Mouse (Mus musculus): ENCODE data around the gene Fbxl17. TPM values are rescaled to one million over a fixed set of nuclear protein-coding genes. Genes with fewer than 3 reads are reported as not detected.
A peak's percentile ranks its signal among the peaks of the same experiment; 100 is the strongest.

Fbxl17 gene
- polyA plus RNA-seq, 1 experiment from 2014 or later: 6.1 TPM

GRCm38 (mm10) chr17:63053311-63053710, 446.5 kb downstream of the Fbxl17 start:
- H3K9ac ChIP-seq: no peak overlapping the region
- no peak overlapping the region for H3K4me2 ChIP-seq
- no peaks in the 10 kb centered on the region for H3K4me1 ChIP-seq
- no peak overlapping the region for H3K27ac ChIP-seq
- 69% methylated on average over 3 of the region's 3 CpGs for WGBS
- ATAC-seq (ENCODE audit: borderline replicate concordance, extremely low read depth, low FRiP score, low TSS enrichment): no peak
- H3K9me3 ChIP-seq: no peaks in the 10 kb centered on the region
- H3K4me3 ChIP-seq: no peak overlapping the region
- H3K36me3 ChIP-seq: no peaks in the 10 kb centered on the region
- no peaks in the 10 kb centered on the region for H3K27me3 ChIP-seq

- no peaks in the 10 kb centered on the region for H3K27me3 ChIP-seq
- no peaks in the 10 kb centered on the region for H3K36me3 ChIP-seq
- H3K4me3 ChIP-seq: no peak overlapping the region
- H3K27ac ChIP-seq: no peak overlapping the region
- H3K4me2 ChIP-seq: no peak overlapping the region
- no peaks in the 10 kb centered on the region for H3K9me3 ChIP-seq
- 46% methylated on average over 3 of the region's 3 CpGs for WGBS
- no peak for ATAC-seq (ENCODE audit: borderline replicate concordance, extremely low read depth, low FRiP score, low TSS enrichment)
- no peak overlapping the region for H3K9ac ChIP-seq
- H3K4me1 ChIP-seq: no peaks in the 10 kb centered on the region
These were observed 453.4 kb downstream of the Fbxl17 start for GRCm38 (mm10) chr17:63046401-63046800.

GRCm38 (mm10) chr17:63045297-63045696, 454.5 kb downstream of the Fbxl17 start:
- Histone ChIP-seq H3K4me2 (no peak overlapping the region), H3K27ac (no peak overlapping the region), H3K36me3 (no peaks in the 10 kb centered on the region), H3K9me3 (no peaks in the 10 kb centered on the region), H3K27me3 (no peaks in the 10 kb centered on the region), H3K4me1 (no peaks in the 10 kb centered on the region), H3K9ac (no peak overlapping the region), H3K4me3 (no peak overlapping the region)
- 70% methylated on average over 13 of the region's 13 CpGs for WGBS
- no peak for ATAC-seq (ENCODE audit: borderline replicate concordance, extremely low read depth, low FRiP score, low TSS enrichment)

- no peaks in the 10 kb centered on the region for H3K9me3 ChIP-seq
- no peak overlapping the region for H3K4me2 ChIP-seq
- no peak overlapping the region for H3K9ac ChIP-seq
- H3K4me3 ChIP-seq: no peak overlapping the region
- no peak for ATAC-seq (ENCODE audit: borderline replicate concordance, extremely low read depth, low FRiP score, low TSS enrichment)
- no peaks in the 10 kb centered on the region for H3K4me1 ChIP-seq
- H3K27ac ChIP-seq: no peak overlapping the region
- WGBS: 63% methylated on average over 9 of the region's 9 CpGs
- no peaks in the 10 kb centered on the region for H3K36me3 ChIP-seq
- H3K27me3 ChIP-seq: no peaks in the 10 kb centered on the region
These were observed 456.7 kb downstream of the Fbxl17 start for GRCm38 (mm10) chr17:63043046-63043675.

GRCm38 (mm10) chr17:63037562-63037961, 462.3 kb downstream of the Fbxl17 start:
- Histone ChIP-seq H3K4me3 (no peak overlapping the region), H3K27ac (no peak overlapping the region), H3K36me3 (no peaks in the 10 kb centered on the region), H3K9me3 (no peaks in the 10 kb centered on the region), H3K27me3 (no peaks in the 10 kb centered on the region), H3K9ac (no peak overlapping the region), H3K4me2 (no peak overlapping the region), H3K4me1 (no peaks in the 10 kb centered on the region)
- 92% methylated on average over 3 of the region's 3 CpGs for WGBS
- ATAC-seq (ENCODE audit: borderline replicate concordance, extremely low read depth, low FRiP score, low TSS enrichment): no peak

GRCm38 (mm10) chr17:63033141-63033540, 466.7 kb downstream of the Fbxl17 start:
- Histone ChIP-seq H3K9ac (no peak overlapping the region), H3K36me3 (no peaks in the 10 kb centered on the region), H3K4me1 (no peaks in the 10 kb centered on the region), H3K27ac (no peak overlapping the region), H3K4me2 (no peak overlapping the region), H3K4me3 (no peak overlapping the region), H3K27me3 (no peaks in the 10 kb centered on the region), H3K9me3 (no peaks in the 10 kb centered on the region)
- ATAC-seq (ENCODE audit: borderline replicate concordance, extremely low read depth, low FRiP score, low TSS enrichment): no peak
- whole genome bisulfite sequencing: 81% methylated on average over 5 of the region's 5 CpGs

- H3K36me3 ChIP-seq: no peaks in the 10 kb centered on the region
- no peak for ATAC-seq (ENCODE audit: borderline replicate concordance, extremely low read depth, low FRiP score, low TSS enrichment)
These were observed 470.7 kb downstream of the Fbxl17 start for GRCm38 (mm10) chr17:63029105-63029504.

GRCm38 (mm10) chr17:63025238-63025637, 474.6 kb downstream of the Fbxl17 start:
- H3K4me3 ChIP-seq: no peak overlapping the region
- 48% methylated on average over 15 of the region's 15 CpGs for WGBS
- H3K9ac ChIP-seq: no peak overlapping the region
- H3K27ac ChIP-seq: no peak overlapping the region
- no peaks in the 10 kb centered on the region for H3K27me3 ChIP-seq
- H3K36me3 ChIP-seq: no peaks in the 10 kb centered on the region
- ATAC-seq (ENCODE audit: borderline replicate concordance, extremely low read depth, low FRiP score, low TSS enrichment): no peak
- no peaks in the 10 kb centered on the region for H3K9me3 ChIP-seq
- H3K4me2 ChIP-seq: peak overlapping the region; percentile 29; the same call in 1 of the 2 replicates
- H3K4me1 ChIP-seq: peaks cover 5% of the 10 kb centered on the region

More at GRCm38 (mm10) chr17:63029105-63029504, 470.7 kb downstream of the Fbxl17 start:
- H3K4me3 ChIP-seq: no peak overlapping the region
- H3K27ac ChIP-seq: no peak overlapping the region
- WGBS: 51% methylated on average over 4 of the region's 4 CpGs
- no peak overlapping the region for H3K4me2 ChIP-seq
- H3K9ac ChIP-seq: no peak overlapping the region
- H3K4me1 ChIP-seq: peaks cover 5% of the 10 kb centered on the region
- no peaks in the 10 kb centered on the region for H3K9me3 ChIP-seq
- no peaks in the 10 kb centered on the region for H3K27me3 ChIP-seq

GRCm38 (mm10) chr17:63017605-63018167, 482.1 kb downstream of the Fbxl17 start:
- Histone ChIP-seq H3K27ac (no peak overlapping the region), H3K27me3 (no peaks in the 10 kb centered on the region), H3K9me3 (no peaks in the 10 kb centered on the region), H3K4me2 (no peak overlapping the region), H3K9ac (no peak overlapping the region), H3K4me3 (no peak overlapping the region), H3K4me1 (no peaks in the 10 kb centered on the region), H3K36me3 (no peaks in the 10 kb centered on the region)
- WGBS: 84% methylated on average over 3 of the region's 3 CpGs
- ATAC-seq (ENCODE audit: borderline replicate concordance, extremely low read depth, low FRiP score, low TSS enrichment): no peak

- Histone ChIP-seq H3K27ac (0 out of 2 replicates have a peak overlapping the region, but pooled peaks have one; percentile 37), H3K4me3 (no peak overlapping the region), H3K36me3 (no peaks in the 10 kb centered on the region), H3K4me2 (no peak overlapping the region), H3K4me1 (peaks cover 9% of the 10 kb centered on the region), H3K27me3 (no peaks in the 10 kb centered on the region), H3K9me3 (no peaks in the 10 kb centered on the region), H3K9ac (no peak overlapping the region)
- 33% methylated on average over 3 of the region's 3 CpGs for WGBS
- ATAC-seq (ENCODE audit: borderline replicate concordance, extremely low read depth, low FRiP score, low TSS enrichment): peak; percentile 60; the same call in 1 of the 2 replicates
These were observed 487.3 kb downstream of the Fbxl17 start for GRCm38 (mm10) chr17:63012571-63012923.

- peak; percentile 96 for ATAC-seq (ENCODE audit: borderline replicate concordance, extremely low read depth, low FRiP score, low TSS enrichment)
- 52% methylated on average over 13 of the region's 13 CpGs for WGBS
- Histone ChIP-seq H3K9me3 (no peaks in the 10 kb centered on the region), H3K36me3 (no peaks in the 10 kb centered on the region), H3K27ac (0 out of 2 replicates have a peak overlapping the region, but pooled peaks have one; percentile 37), H3K9ac (no peak overlapping the region), H3K4me1 (peaks cover 9% of the 10 kb centered on the region), H3K4me3 (no peak overlapping the region), H3K27me3 (no peaks in the 10 kb centered on the region), H3K4me2 (no peak overlapping the region)
These were observed 487.8 kb downstream of the Fbxl17 start for GRCm38 (mm10) chr17:63011893-63012570.

GRCm38 (mm10) chr17:63010830-63011229, 489.0 kb downstream of the Fbxl17 start:
- WGBS: 90% methylated on average over 10 of the region's 10 CpGs
- ATAC-seq (ENCODE audit: borderline replicate concordance, extremely low read depth, low FRiP score, low TSS enrichment): no peak
- Histone ChIP-seq H3K27me3 (no peaks in the 10 kb centered on the region), H3K9ac (no peak overlapping the region), H3K27ac (no peak overlapping the region), H3K4me3 (no peak overlapping the region), H3K9me3 (no peaks in the 10 kb centered on the region), H3K4me1 (peaks cover 9% of the 10 kb centered on the region), H3K4me2 (no peak overlapping the region), H3K36me3 (no peaks in the 10 kb centered on the region)
